Mouse (Mus musculus): ENCODE measurements around the gene Rnf130. TPM values are rescaled to one million over a fixed set of nuclear protein-coding genes. Genes with fewer than 3 reads are reported as not detected.

Gene Rnf130
- polyA plus RNA-seq, 1 experiment from 2014 or later = 46.5 TPM

DNA sequence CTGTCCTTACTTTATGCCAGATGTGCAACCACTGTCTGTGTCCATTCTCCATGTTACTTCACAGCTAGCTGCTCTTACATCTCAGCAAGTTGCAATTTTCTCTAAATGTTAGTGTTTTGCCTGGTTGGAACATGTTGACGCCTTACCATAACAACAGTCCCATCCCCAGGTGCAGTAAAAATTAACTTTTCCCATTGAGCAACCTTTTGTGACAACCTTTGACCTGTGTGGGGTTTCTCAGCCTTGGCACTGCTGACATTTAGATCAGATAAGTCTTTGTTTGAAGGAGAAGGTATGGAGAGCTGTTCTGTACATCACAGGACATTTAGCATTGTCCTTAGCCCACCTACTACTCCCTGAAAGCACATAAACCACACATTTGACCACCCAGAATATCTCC lies 64.7 kb downstream of the Rnf130 start:
- TF ChIP-seq CTCF (IDR thresholded peaks at IDR 0.05; ENCODE audit: low read depth) = no peak
- no peak for ATAC-seq
- no peak overlapping the region for H3K27ac ChIP-seq (ENCODE audit: low read depth, low read length)
- H3K4me1 ChIP-seq (replicated peaks; ENCODE audit: control insufficient read depth, insufficient read depth, low read length) = no peaks in the 10 kb centered on the region
- WGBS = 56% methylated on average over 1 of the region's 1 CpGs
- H3K27me3 ChIP-seq (replicated peaks; ENCODE audit: control insufficient read depth, insufficient read depth, low read length) = no peaks in the 10 kb centered on the region
- H3K36me3 ChIP-seq (ENCODE audit: control insufficient read depth, insufficient read depth) = peaks cover 10% of the 10 kb centered on the region; the same call in 1 of the 2 replicates
- H3K4me3 ChIP-seq (ENCODE audit: low read depth, low read length) = no peak overlapping the region
- no peak overlapping the region for H3K4me2 ChIP-seq (replicated peaks; ENCODE audit: low read depth)
- no peak overlapping the region for H3K9ac ChIP-seq (ENCODE audit: low read depth, low read length)
- no peaks in the 10 kb centered on the region for H3K9me3 ChIP-seq (ENCODE audit: control insufficient read depth)

DNA sequence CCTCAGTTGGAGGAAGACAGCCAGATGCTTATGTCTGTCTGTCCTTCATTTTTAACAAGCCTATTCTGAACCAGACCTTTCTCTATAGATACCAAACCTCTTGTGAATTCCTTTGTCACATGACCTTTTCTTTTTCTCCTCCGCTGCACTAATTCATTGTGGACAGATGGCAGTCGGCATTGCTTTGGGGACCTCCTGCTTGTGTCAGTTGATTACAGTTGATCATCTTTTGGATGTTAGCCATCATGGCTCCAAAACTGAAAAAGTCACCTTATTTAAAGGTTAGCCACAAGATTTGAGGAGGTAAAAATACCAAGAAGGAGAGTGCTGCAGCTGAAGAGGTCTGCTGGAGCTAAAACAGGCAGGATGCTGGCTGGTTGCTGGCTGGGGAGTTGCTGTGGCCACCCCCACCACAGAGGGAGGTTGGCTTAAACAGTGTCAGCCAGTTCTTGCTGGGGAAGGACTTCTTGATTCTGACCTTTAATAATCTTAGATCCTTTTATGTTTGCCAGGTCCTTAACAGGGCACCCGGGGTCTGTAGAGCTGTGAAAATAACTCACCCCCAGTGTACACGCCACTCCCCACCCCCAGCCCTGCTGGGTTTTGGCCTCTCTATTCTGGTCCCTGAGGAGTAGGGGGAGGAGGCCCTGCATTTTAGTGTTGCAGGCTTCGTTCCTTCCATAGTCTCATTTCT lies 66.0 kb downstream of the Rnf130 start:
- TF ChIP-seq CTCF (IDR thresholded peaks at IDR 0.05; ENCODE audit: low read depth) = no peak
- no peak overlapping the region for H3K4me2 ChIP-seq (replicated peaks; ENCODE audit: low read depth)
- WGBS = 79% methylated on average over 5 of the region's 5 CpGs
- no peak overlapping the region for H3K9ac ChIP-seq (ENCODE audit: low read depth, low read length)
- H3K4me3 ChIP-seq (ENCODE audit: low read depth, low read length) = no peak overlapping the region
- peaks cover 5% of the 10 kb centered on the region; the same call in 1 of the 2 replicates for H3K36me3 ChIP-seq (ENCODE audit: control insufficient read depth, insufficient read depth)
- H3K27ac ChIP-seq (ENCODE audit: low read depth, low read length) = no peak overlapping the region
- no peak for ATAC-seq
- H3K9me3 ChIP-seq (ENCODE audit: control insufficient read depth) = no peaks in the 10 kb centered on the region
- H3K27me3 ChIP-seq (replicated peaks; ENCODE audit: control insufficient read depth, insufficient read depth, low read length) = no peaks in the 10 kb centered on the region
- H3K4me1 ChIP-seq (replicated peaks; ENCODE audit: control insufficient read depth, insufficient read depth, low read length) = no peaks in the 10 kb centered on the region

DNA sequence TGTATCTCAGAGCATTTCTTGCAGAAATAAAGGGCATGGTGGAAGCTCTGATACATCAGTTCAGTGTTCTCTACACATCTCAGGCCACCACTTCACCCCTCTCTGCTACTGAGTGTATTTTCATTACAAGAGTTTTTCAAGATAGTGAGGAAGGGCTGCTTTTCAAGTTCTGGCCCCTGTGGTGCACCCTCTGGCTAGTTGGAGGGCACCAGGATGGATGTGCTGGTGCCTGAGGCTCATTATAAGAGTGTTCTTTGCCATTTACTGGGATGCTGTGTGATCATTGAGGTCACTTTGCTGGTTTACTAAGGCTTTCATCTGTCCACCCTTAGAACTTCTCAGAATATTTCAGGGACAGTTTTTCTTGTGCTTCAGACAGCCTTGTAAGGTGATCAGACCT lies 66.5 kb downstream of the Rnf130 start:
- H3K9me3 ChIP-seq (ENCODE audit: control insufficient read depth) = no peaks in the 10 kb centered on the region
- no peak overlapping the region for H3K4me2 ChIP-seq (replicated peaks; ENCODE audit: low read depth)
- no peaks in the 10 kb centered on the region for H3K4me1 ChIP-seq (replicated peaks; ENCODE audit: control insufficient read depth, insufficient read depth, low read length)
- H3K4me3 ChIP-seq (ENCODE audit: low read depth, low read length) = no peak overlapping the region
- no peak overlapping the region for H3K27ac ChIP-seq (ENCODE audit: low read depth, low read length)
- peaks cover 3% of the 10 kb centered on the region; the same call in 1 of the 2 replicates for H3K36me3 ChIP-seq (ENCODE audit: control insufficient read depth, insufficient read depth)
- H3K27me3 ChIP-seq (replicated peaks; ENCODE audit: control insufficient read depth, insufficient read depth, low read length) = no peaks in the 10 kb centered on the region
- no peak for TF ChIP-seq CTCF (IDR thresholded peaks at IDR 0.05; ENCODE audit: low read depth)
- no peak for ATAC-seq
- no peak overlapping the region for H3K9ac ChIP-seq (ENCODE audit: low read depth, low read length)

DNA sequence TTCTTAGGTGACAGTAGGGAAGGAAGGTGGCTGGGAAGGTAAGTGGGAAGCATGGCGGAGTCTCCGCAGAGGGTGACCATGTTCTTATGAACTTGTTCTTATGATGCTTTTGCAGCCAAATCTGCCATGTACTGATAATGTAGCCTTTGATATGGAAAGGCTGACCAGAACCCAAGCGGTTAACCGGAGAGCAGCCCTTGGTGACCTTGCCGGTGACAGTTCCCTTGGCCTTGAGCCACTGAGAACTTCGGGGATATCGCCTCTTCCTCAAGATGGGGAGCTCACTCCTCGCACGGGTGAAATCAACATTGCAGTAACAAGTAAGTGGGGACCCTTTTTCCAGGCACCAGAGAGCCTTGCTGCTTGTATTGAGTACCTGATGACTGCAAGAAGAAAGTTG lies 70.5 kb downstream of the Rnf130 start:
- Histone ChIP-seq H3K27ac (ENCODE audit: low read depth, low read length) (no peak overlapping the region), H3K4me1 (replicated peaks; ENCODE audit: control insufficient read depth, insufficient read depth, low read length) (no peaks in the 10 kb centered on the region), H3K36me3 (ENCODE audit: control insufficient read depth, insufficient read depth) (peaks cover 3% of the 10 kb centered on the region), H3K9me3 (ENCODE audit: control insufficient read depth) (no peaks in the 10 kb centered on the region), H3K9ac (ENCODE audit: low read depth, low read length) (no peak overlapping the region), H3K4me2 (replicated peaks; ENCODE audit: low read depth) (no peak overlapping the region), H3K27me3 (replicated peaks; ENCODE audit: control insufficient read depth, insufficient read depth, low read length) (no peaks in the 10 kb centered on the region), H3K4me3 (ENCODE audit: low read depth, low read length) (no peak overlapping the region)
- WGBS = 86% methylated on average over 9 of the region's 9 CpGs
- ATAC-seq = no peak
- no peak for TF ChIP-seq CTCF (IDR thresholded peaks at IDR 0.05; ENCODE audit: low read depth)

DNA sequence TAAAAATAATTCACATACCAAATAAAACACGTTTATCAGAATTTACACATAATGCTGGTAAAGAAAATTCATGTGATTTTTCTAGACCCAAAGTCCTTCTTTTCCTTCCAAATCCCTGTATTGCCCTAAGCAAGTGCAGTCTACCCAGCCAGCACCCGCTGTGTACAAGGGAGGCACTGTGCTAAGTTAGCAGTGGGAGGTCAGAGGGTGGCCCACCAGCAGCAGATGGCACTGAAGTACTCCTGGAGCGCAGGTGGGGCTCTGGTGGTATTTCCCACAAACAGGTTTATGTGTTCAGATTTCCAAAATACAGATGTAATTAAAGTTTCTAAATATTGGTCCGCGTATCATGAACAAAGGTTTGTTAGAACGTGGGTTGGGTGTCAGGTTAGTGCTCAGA lies 71.9 kb downstream of the Rnf130 start:
- TF ChIP-seq CTCF (IDR thresholded peaks at IDR 0.05; ENCODE audit: low read depth) = no peak
- Histone ChIP-seq H3K4me2 (replicated peaks; ENCODE audit: low read depth) (no peak overlapping the region), H3K9ac (ENCODE audit: low read depth, low read length) (no peak overlapping the region), H3K27ac (ENCODE audit: low read depth, low read length) (no peak overlapping the region), H3K9me3 (ENCODE audit: control insufficient read depth) (no peaks in the 10 kb centered on the region), H3K27me3 (replicated peaks; ENCODE audit: control insufficient read depth, insufficient read depth, low read length) (no peaks in the 10 kb centered on the region), H3K4me1 (replicated peaks; ENCODE audit: control insufficient read depth, insufficient read depth, low read length) (no peaks in the 10 kb centered on the region), H3K36me3 (ENCODE audit: control insufficient read depth, insufficient read depth) (peaks cover 3% of the 10 kb centered on the region), H3K4me3 (ENCODE audit: low read depth, low read length) (no peak overlapping the region)
- no peak for ATAC-seq
- WGBS = 96% methylated on average over 6 of the region's 6 CpGs

DNA sequence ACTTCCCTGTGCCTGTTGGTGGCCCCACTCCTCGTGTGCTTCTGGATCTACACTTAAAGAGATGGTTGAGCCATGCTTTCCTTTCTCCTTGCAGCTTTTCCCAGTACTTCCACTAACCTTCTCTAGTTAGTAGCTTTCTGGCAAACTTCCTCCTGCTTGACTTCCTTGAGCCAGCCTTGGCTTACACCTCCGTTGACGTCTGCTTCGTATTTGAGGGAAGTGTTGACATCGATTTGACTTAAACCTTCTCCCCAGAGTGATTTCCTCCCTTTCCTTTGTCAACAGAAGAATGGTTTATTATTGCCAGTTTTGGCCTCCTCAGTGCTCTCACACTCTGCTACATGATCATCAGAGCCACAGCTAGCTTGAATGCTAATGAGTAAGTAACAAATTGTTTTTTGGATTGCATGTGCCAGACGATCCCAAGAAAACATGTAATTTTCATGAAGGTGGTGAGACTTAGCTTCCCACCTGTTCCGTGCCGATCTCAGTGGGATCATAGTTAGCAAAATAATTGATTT lies 73.9 kb downstream of the Rnf130 start:
- WGBS = 84% methylated on average over 8 of the region's 8 CpGs
- H3K4me2 ChIP-seq (replicated peaks; ENCODE audit: low read depth) = no peak overlapping the region
- H3K4me3 ChIP-seq (ENCODE audit: low read depth, low read length) = no peak overlapping the region
- H3K27me3 ChIP-seq (replicated peaks; ENCODE audit: control insufficient read depth, insufficient read depth, low read length) = no peaks in the 10 kb centered on the region
- H3K9ac ChIP-seq (ENCODE audit: low read depth, low read length) = no peak overlapping the region
- no peaks in the 10 kb centered on the region for H3K9me3 ChIP-seq (ENCODE audit: control insufficient read depth)
- no peak for ATAC-seq
- H3K36me3 ChIP-seq (ENCODE audit: control insufficient read depth, insufficient read depth) = peaks cover 3% of the 10 kb centered on the region
- H3K27ac ChIP-seq (ENCODE audit: low read depth, low read length) = no peak overlapping the region
- H3K4me1 ChIP-seq (replicated peaks; ENCODE audit: control insufficient read depth, insufficient read depth, low read length) = no peaks in the 10 kb centered on the region
- no peak for TF ChIP-seq CTCF (IDR thresholded peaks at IDR 0.05; ENCODE audit: low read depth)
